Mouse (Mus musculus) CH12.LX (cell line): ENCODE results near the gene Parp2. TPM values are rescaled to one million over a fixed set of nuclear protein-coding genes. Genes with fewer than 3 reads are reported as not detected.

Source experiments
- DNase-seq: peaks from one replicate; pipeline ENCODE4 v3.0.0-alpha.2; 2013; ENCODE audit errors: extremely low read depth
- H3K27ac ChIP-seq: 2 replicates; pipeline ENCODE4 v1.5.1; 2012; ENCODE audit warnings: low read depth, mild to moderate bottlenecking, control low read depth, moderate library complexity; ENCODE audit not compliant: insufficient read depth
- H3K27me3 ChIP-seq: replicated peaks from 2 replicates; pipeline ENCODE3; 2012; ENCODE audit warnings: inconsistent platforms
- H3K36me3 ChIP-seq, 2 experiments: replicated peaks in 1 of 2; 2 replicates each; pipeline versions ENCODE3 to v1.6.1; 2012; ENCODE audit warnings: inconsistent platforms in 1 of 2, low read length in 1 of 2, mild to moderate bottlenecking in 1 of 2, mixed read lengths in 1 of 2, moderate library complexity in 1 of 2; ENCODE audit not compliant: control insufficient read depth in 1 of 2, insufficient read depth in 1 of 2
- H3K4me1 ChIP-seq, 2 experiments: 2 replicates each; pipeline ENCODE4 v1.6.1; 2012; ENCODE audit warnings: inconsistent platforms in 1 of 2, moderate library complexity in 1 of 2; ENCODE audit not compliant: insufficient read depth in 2 of 2, control insufficient read depth in 1 of 2
- H3K4me2 ChIP-seq: 2 replicates; pipeline ENCODE4 v1.6.1; 2012; ENCODE audit warnings: low read depth, mild to moderate bottlenecking, control low read depth; ENCODE audit not compliant: poor library complexity, insufficient read depth, severe bottlenecking
- H3K4me3 ChIP-seq, 3 experiments: fragments of 150-350 bp in 1 of 3; sonication (generic) in 1 of 3; replicated peaks in 1 of 3; 2 replicates each; pipeline versions ENCODE3 to v1.5.1; 2011 to 2012; ENCODE audit warnings: low read depth in 2 of 3, low read length in 2 of 3, mild to moderate bottlenecking in 2 of 3, moderate library complexity in 2 of 3, control low read depth in 1 of 3, improper control_type of control experiment in 1 of 3, inconsistent platforms in 1 of 3, mixed read lengths in 1 of 3; ENCODE audit not compliant: poor library complexity in 1 of 3
- H3K79me2 ChIP-seq: replicated peaks from 2 replicates; pipeline ENCODE4 v1.6.1; 2012; ENCODE audit warnings: mild to moderate bottlenecking, moderate library complexity; ENCODE audit not compliant: control insufficient read depth, poor library complexity, insufficient read depth, severe bottlenecking; ENCODE audit errors: extremely low read depth
- H3K9ac ChIP-seq: 2 replicates; pipeline ENCODE4 v1.6.1; 2012; ENCODE audit warnings: low read depth, mild to moderate bottlenecking, control low read depth, moderate library complexity; ENCODE audit not compliant: insufficient read depth
- H3K9me3 ChIP-seq: replicated peaks from 2 replicates; pipeline ENCODE3; 2012; ENCODE audit warnings: low read length, inconsistent platforms, mixed read lengths
- BHLHE40 ChIP-seq: IDR thresholded peaks from 2 replicates; pipeline ENCODE4 v1.6.1; 2011; ENCODE audit warnings: mild to moderate bottlenecking, low read depth, low read length, improper control_type of control experiment
- CHD2 ChIP-seq: IDR thresholded peaks from 2 replicates; pipeline ENCODE4 v1.6.1; 2011; ENCODE audit warnings: low read length, improper control_type of control experiment
- CTCF ChIP-seq, 2 experiments: IDR thresholded peaks in 1 of 2; conservative IDR thresholded peaks in 1 of 2; 2 replicates each; pipeline ENCODE4 v1.5.1; 2011 to 2012; ENCODE audit warnings: low read depth in 2 of 2, low read length in 2 of 2, improper control_type of control experiment in 1 of 2, inconsistent platforms in 1 of 2, mild to moderate bottlenecking in 1 of 2, moderate library complexity in 1 of 2
- ELF1 ChIP-seq: IDR thresholded peaks from 2 replicates; pipeline ENCODE4 v1.6.1; 2014; ENCODE audit warnings: low read depth, mild to moderate bottlenecking, inconsistent platforms, low read length, improper control_type of control experiment
- EP300 ChIP-seq: IDR thresholded peaks from 2 replicates; pipeline ENCODE4 v1.6.1; 2011; ENCODE audit warnings: low read length, improper control_type of control experiment
- ETS1 ChIP-seq: conservative IDR thresholded peaks from 2 replicates; pipeline ENCODE4 v1.6.1; 2012; ENCODE audit warnings: low read depth, mild to moderate bottlenecking, inconsistent platforms, low read length, improper control_type of control experiment, moderate library complexity
- IRF4 ChIP-seq: IDR thresholded peaks from 2 replicates; pipeline ENCODE4 v1.6.1; 2014; ENCODE audit warnings: low read depth, mild to moderate bottlenecking, inconsistent platforms, low read length, improper control_type of control experiment
- JUN ChIP-seq: IDR thresholded peaks from 2 replicates; pipeline ENCODE4 v1.6.1; 2011; ENCODE audit warnings: low read depth, mild to moderate bottlenecking, low read length, improper control_type of control experiment, moderate library complexity; ENCODE audit not compliant: insufficient read depth
- JUND ChIP-seq: conservative IDR thresholded peaks from 2 replicates; pipeline ENCODE4 v1.6.1; 2011; ENCODE audit warnings: low read depth, low read length, improper control_type of control experiment
- MAFK ChIP-seq: IDR thresholded peaks from 2 replicates; pipeline ENCODE4 v1.6.1; 2011; ENCODE audit warnings: low read length, improper control_type of control experiment; ENCODE audit not compliant: insufficient replicate concordance
- MAX ChIP-seq: IDR thresholded peaks from 2 replicates; pipeline ENCODE4 v1.6.1; 2011; ENCODE audit warnings: low read length, improper control_type of control experiment
- MAZ ChIP-seq: IDR thresholded peaks from 2 replicates; pipeline ENCODE4 v1.6.1; 2012; ENCODE audit warnings: low read depth, mild to moderate bottlenecking, inconsistent platforms, low read length, improper control_type of control experiment, moderate library complexity
- MEF2A ChIP-seq: IDR thresholded peaks from 2 replicates; pipeline ENCODE4 v1.6.1; 2014; ENCODE audit warnings: low read depth, mild to moderate bottlenecking, inconsistent platforms, low read length, improper control_type of control experiment, borderline replicate concordance
- MXI1 ChIP-seq: IDR thresholded peaks from 2 replicates; pipeline ENCODE4 v1.6.1; 2011; ENCODE audit warnings: mild to moderate bottlenecking, low read depth, low read length, improper control_type of control experiment
- MYC ChIP-seq: IDR thresholded peaks from 2 replicates; pipeline ENCODE4 v1.6.1; 2011; ENCODE audit warnings: low read depth, mild to moderate bottlenecking, improper control_type of control experiment, low read length
- RCOR1 ChIP-seq: conservative IDR thresholded peaks from 2 replicates; pipeline ENCODE4 v1.6.1; 2012; ENCODE audit warnings: low read depth, mild to moderate bottlenecking, inconsistent platforms, low read length, improper control_type of control experiment
- SIN3A ChIP-seq: IDR thresholded peaks from 2 replicates; pipeline ENCODE4 v1.6.1; 2012; ENCODE audit warnings: low read length, improper control_type of control experiment, inconsistent platforms
- SMC3 ChIP-seq: IDR thresholded peaks from 2 replicates; pipeline ENCODE4 v1.6.1; 2011; ENCODE audit warnings: low read depth, low read length, improper control_type of control experiment
- TBP ChIP-seq: conservative IDR thresholded peaks from 2 replicates; pipeline ENCODE4 v1.6.1; 2011; ENCODE audit warnings: low read depth, low read length, improper control_type of control experiment
- TCF12 ChIP-seq: IDR thresholded peaks from 2 replicates; pipeline ENCODE4 v1.6.1; 2014; ENCODE audit warnings: low read depth, mild to moderate bottlenecking, inconsistent platforms, low read length, improper control_type of control experiment
- USF2 ChIP-seq: conservative IDR thresholded peaks from 2 replicates; pipeline ENCODE4 v1.6.1; 2011; ENCODE audit warnings: low read depth, low read length, improper control_type of control experiment
- ZC3H11A ChIP-seq: IDR thresholded peaks from 2 replicates; pipeline ENCODE4 v1.6.1; 2012; ENCODE audit warnings: low read depth, mild to moderate bottlenecking, inconsistent platforms, low read length, improper control_type of control experiment
- ZMIZ1 ChIP-seq: IDR thresholded peaks from 2 replicates; pipeline ENCODE4 v1.6.1; 2012; ENCODE audit warnings: low read depth, mild to moderate bottlenecking, inconsistent platforms, low read length, improper control_type of control experiment
- dilution Hi-C: fragments of 300-500 bp; cut with MboI; formaldehyde crosslinking; loops from 2 replicates; pipeline ENCODE4 v1.14.3; 2020; ENCODE audit warnings: low sequenced_read_pairs; ENCODE audit not compliant: extremely low pct_unique_long_range_greater_than_20kb, extremely low pct_ligation_motif_present
- in situ Hi-C: fragments of 300-500 bp; cut with MboI; formaldehyde crosslinking; loops from 3 replicates; pipeline ENCODE4 v1.14.3; 2019; ENCODE audit warnings: low sequenced_read_pairs, low pct_ligation_motif_present, low pct_unique_long_range_greater_than_20kb, mixed read lengths
- polyA plus RNA-seq: library from polyadenylated mRNA; unstranded; fragments of >175 nt; gene quantifications from 2 replicates; pipeline ENCODE4 v1.2.1, GENCODE M21; 2012; ENCODE audit warnings: low read depth; ENCODE audit not compliant: insufficient read length
- total RNA-seq, 2 experiments: library from RNA; depleted of rRNA; stranded (reverse); fragments of 300-350 nt in 1 of 2; fragments of >200 nt in 1 of 2; gene quantifications; 2 replicates each; pipeline ENCODE4 v1.2.3; 2012 to 2014

Gene Parp2
- total and polyA plus RNA-seq, 3 experiments: 64.6 to 95.9 (median 90.9) TPM

- H3K4me2 ChIP-seq: peak overlapping the region; percentile 53
- peak overlapping the region; percentile 27; the same call in 1 of the 2 replicates for H3K9ac ChIP-seq
- H3K9me3 ChIP-seq: no peaks in the 10 kb centered on the region
- peaks cover 41 to 78% of the 10 kb centered on the region in 2 experiments for H3K36me3 ChIP-seq
- dilution Hi-C loops (no loop called here), in situ Hi-C loops (loop anchor here (25.0 kb wide), 1 partner anchor 438 kb away; the partner anchor contains the start of gene Rnase2a)
- no peaks in the 10 kb centered on the region for H3K79me2 ChIP-seq
- peak overlapping the region in 2 of 3 experiments; percentile 19 to 27 for H3K4me3 ChIP-seq
- H3K4me1 ChIP-seq: peaks cover 7 to 25% of the 10 kb centered on the region in 2 experiments
- peak overlapping the region; percentile 80 for H3K27ac ChIP-seq
- DNase-seq: peak; percentile 85
- H3K27me3 ChIP-seq: no peaks in the 10 kb centered on the region
- TF ChIP-seq MAFK (0 out of 2 replicates have a peak, but pooled peaks have one; percentile 26), ZC3H11A (no peak), BHLHE40 (peak; percentile 97), CTCF (conservative IDR thresholded peaks at IDR 0.05 in 1 of 2, IDR thresholded peaks at IDR 0.05 in 1 of 2; ENCODE audit: low read depth in 2 of 2, low read length in 2 of 2) (no peak), MXI1 (peak; percentile 94), RCOR1 (peak; percentile 86), USF2 (0 out of 2 replicates have a peak, but pooled peaks have one; percentile 2), MEF2A (peak; percentile 54), CHD2 (peak; percentile 56; the same call in 1 of the 2 replicates), ZMIZ1 (no peak), EP300 (peak; percentile 99), TBP (no peak), MAZ (0 out of 2 replicates have a peak, but pooled peaks have one; percentile 39), JUN (no peak), MAX (peak; percentile 95), IRF4 (peak; percentile 99), ETS1 (peak; percentile 66; the same call in 1 of the 2 replicates), SMC3 (no peak), SIN3A (peak; percentile 81), TCF12 (0 out of 2 replicates have a peak, but pooled peaks have one; percentile 35), MYC (peak; percentile 92), ELF1 (peak; percentile 73), JUND (0 out of 2 replicates have a peak, but pooled peaks have one; percentile 43)
These were observed 16.6 kb downstream of the Parp2 start for GRCm38 (mm10) chr14:50824219-50824618.
